Mouse (Mus musculus) ES-E14 (cell line): ENCODE results near the gene Gm21954. TPM values are rescaled to one million over a fixed set of nuclear protein-coding genes. Genes with fewer than 3 reads are reported as not detected.

Experiments used
- DNase-seq: peaks from one replicate; pipeline ENCODE4 v3.0.0-alpha.2; 2013; ENCODE audit warnings: low read depth, low spot score
- H3K27ac ChIP-seq: 2 replicates; pipeline ENCODE4 v1.5.1; 2012; ENCODE audit warnings: low read depth, mild to moderate bottlenecking, low read length, moderate library complexity, mixed read lengths; ENCODE audit not compliant: poor library complexity, insufficient read depth, severe bottlenecking
- H3K36me3 ChIP-seq: 2 replicates; pipeline ENCODE4 v1.6.1; 2012; ENCODE audit warnings: mild to moderate bottlenecking, low read length, moderate library complexity, mixed read lengths; ENCODE audit not compliant: control insufficient read depth, poor library complexity, insufficient read depth, severe bottlenecking
- H3K4me1 ChIP-seq, 2 experiments: fragments of 150-350 bp in 1 of 2; sonication (generic) in 1 of 2; 2 replicates each; pipeline ENCODE4 v1.6.1; 2012; ENCODE audit warnings: low read length in 2 of 2, mild to moderate bottlenecking in 1 of 2, mixed read lengths in 1 of 2; ENCODE audit not compliant: control insufficient read depth in 2 of 2, insufficient read depth in 2 of 2, poor library complexity in 1 of 2
- H3K4me3 ChIP-seq, 2 experiments: fragments of 150-350 bp in 1 of 2; sonication (generic) in 1 of 2; 2 replicates each; pipeline ENCODE4 v1.5.1; 2012; ENCODE audit warnings: low read length in 2 of 2, low read depth in 1 of 2, mild to moderate bottlenecking in 1 of 2, mixed read lengths in 1 of 2; ENCODE audit not compliant: insufficient read depth in 1 of 2, poor library complexity in 1 of 2, severe bottlenecking in 1 of 2
- H3K9ac ChIP-seq: 2 replicates; pipeline ENCODE4 v1.6.1; 2012; ENCODE audit warnings: low read depth, mild to moderate bottlenecking, low read length, mixed read lengths; ENCODE audit not compliant: poor library complexity, insufficient read depth, severe bottlenecking
- H3K9me3 ChIP-seq: fragments of 150-350 bp; sonication (generic); 2 replicates; pipeline ENCODE4 v1.6.1; 2012; ENCODE audit warnings: low read depth, mild to moderate bottlenecking, low read length; ENCODE audit not compliant: control insufficient read depth, insufficient read depth
- CHD2 ChIP-seq: IDR thresholded peaks from 2 replicates; pipeline ENCODE4 v1.6.1; 2014; ENCODE audit warnings: mild to moderate bottlenecking, low read depth, low read length, inconsistent platforms
- HCFC1 ChIP-seq: IDR thresholded peaks from 2 replicates; pipeline ENCODE4 v1.6.1; 2012; ENCODE audit warnings: low read length, inconsistent platforms, borderline replicate concordance; ENCODE audit not compliant: insufficient read depth
- MAFK ChIP-seq: IDR thresholded peaks from 2 replicates; pipeline ENCODE4 v1.6.1; 2014; ENCODE audit warnings: mild to moderate bottlenecking, low read depth, low read length, inconsistent platforms; ENCODE audit not compliant: insufficient read depth
- ZC3H11A ChIP-seq: IDR thresholded peaks from 2 replicates; pipeline ENCODE4 v1.6.1; 2012; ENCODE audit warnings: low read depth, mild to moderate bottlenecking, inconsistent platforms, low read length, borderline replicate concordance
- ZNF384 ChIP-seq: IDR thresholded peaks from 2 replicates; pipeline ENCODE4 v1.6.1; 2012; ENCODE audit warnings: low read depth, low read length, inconsistent platforms
- in situ Hi-C, 2 experiments: fragments of 600-800 bp; cut with MboI; formaldehyde crosslinking; loops; one replicate each; pipeline ENCODE4 v1.15.1; 2025; ENCODE audit warnings: low sequenced_read_pairs in 2 of 2, inconsistent platforms in 1 of 2; ENCODE audit not compliant: unreplicated experiment in 2 of 2
- total RNA-seq: library from RNA; depleted of rRNA; stranded (reverse); fragments of 300-350 nt; gene quantifications from 2 replicates; pipeline ENCODE4 v1.2.3, GENCODE M21; 2012

The Gm21954 gene
- total RNA-seq, 1 experiment, result not detected

- no peak for DNase-seq
- Histone ChIP-seq H3K4me3 (no peak overlapping the region), H3K9me3 (no peaks in the 10 kb centered on the region), H3K36me3 (no peaks in the 10 kb centered on the region), H3K9ac (no peak overlapping the region), H3K4me1 (no peaks in the 10 kb centered on the region), H3K27ac (no peak overlapping the region)
- in situ Hi-C loops, result no loop called here
- no peak for TF ChIP-seq HCFC1
- TF ChIP-seq ZC3H11A, result no peak
- TF ChIP-seq CHD2, result no peak
- TF ChIP-seq ZNF384, result no peak
- no peak for TF ChIP-seq MAFK
Measured at GRCm38 (mm10) chr3:55461685-55462655, 10.0 kb downstream of the Gm21954 start.

- H3K4me3 ChIP-seq, result no peak overlapping the region
- no peak overlapping the region for H3K9ac ChIP-seq
- TF ChIP-seq ZC3H11A (no peak), HCFC1 (no peak), ZNF384 (no peak), CHD2 (no peak), MAFK (no peak)
- no peaks in the 10 kb centered on the region for H3K4me1 ChIP-seq
- in situ Hi-C loops, result no loop called here
- H3K9me3 ChIP-seq, result no peaks in the 10 kb centered on the region
- DNase-seq, result no peak
- no peaks in the 10 kb centered on the region for H3K36me3 ChIP-seq
- H3K27ac ChIP-seq, result no peak overlapping the region
Measured at GRCm38 (mm10) chr3:55461092-55461491, 10.9 kb downstream of the Gm21954 start.

GRCm38 (mm10) chr3:55452464-55452863 is 19.5 kb downstream of the Gm21954 start:
- no peak overlapping the region for H3K4me3 ChIP-seq
- DNase-seq, result no peak
- H3K27ac ChIP-seq, result no peak overlapping the region
- no peak for TF ChIP-seq HCFC1
- TF ChIP-seq MAFK, result no peak
- no peak for TF ChIP-seq ZC3H11A
- no peak for TF ChIP-seq CHD2
- no peak for TF ChIP-seq ZNF384
- in situ Hi-C loops, result no loop called here
- no peak overlapping the region for H3K9ac ChIP-seq
- H3K4me1 ChIP-seq, result no peaks in the 10 kb centered on the region
- H3K9me3 ChIP-seq, result no peaks in the 10 kb centered on the region
- no peaks in the 10 kb centered on the region for H3K36me3 ChIP-seq

- Histone ChIP-seq H3K9me3 (no peaks in the 10 kb centered on the region), H3K4me3 (no peak overlapping the region), H3K36me3 (no peaks in the 10 kb centered on the region), H3K4me1 (no peaks in the 10 kb centered on the region), H3K27ac (no peak overlapping the region), H3K9ac (no peak overlapping the region)
- in situ Hi-C loops, result no loop called here
- no peak for DNase-seq
- TF ChIP-seq ZNF384 (no peak), MAFK (no peak), ZC3H11A (no peak), CHD2 (no peak), HCFC1 (no peak)
Measured at GRCm38 (mm10) chr3:55451877-55452276, 20.1 kb downstream of the Gm21954 start.
